Mouse (Mus musculus) fibroblast of lung, adult 2 months (primary cell): ENCODE data around the gene Gm20806.
"Not testable (repeated sequence)": the region's sequence is repeated elsewhere in the genome, so short reads cannot be mapped to it uniquely, and the experiment has no call there.

Source experiments
- DNase-seq: peaks from one replicate; pipeline ENCODE4 v3.0.0-alpha.2; 2011; ENCODE audit warnings: low read depth

The Gm20806 gene

GRCm38 (mm10) chrY:78837956-78838355 is at the start of gene Gm20806:
Gm20806 (minus strand) TSS chrY:78838056.
- not testable (repeated sequence) for DNase-seq
